Mouse (Mus musculus) bone marrow, adult 2 months (tissue): ENCODE results near the gene Bag3. TPM values are rescaled to one million over a fixed set of nuclear protein-coding genes. Genes with fewer than 3 reads are reported as not detected.

ENCODE experiments used
- H3K27ac ChIP-seq: fragments of 200-500 bp; 2 replicates; pipeline ENCODE4 v1.5.1; 2012; ENCODE audit warnings: low read depth, mild to moderate bottlenecking, control low read depth, inconsistent platforms, low read length; ENCODE audit not compliant: control insufficient read depth, poor library complexity, insufficient read depth
- H3K4me1 ChIP-seq: fragments of 200-500 bp; 2 replicates; pipeline ENCODE4 v1.6.1; 2011; ENCODE audit warnings: low read length; ENCODE audit not compliant: control insufficient read depth, insufficient read depth
- H3K4me3 ChIP-seq: fragments of 200-500 bp; replicated peaks from 2 replicates; pipeline ENCODE3; 2011; ENCODE audit warnings: mild to moderate bottlenecking, low read depth, low read length, control low read depth; ENCODE audit not compliant: control insufficient read depth
- CTCF ChIP-seq: fragments of 200-500 bp; IDR thresholded peaks from 2 replicates; pipeline ENCODE4 v1.5.1; 2011; ENCODE audit warnings: low read length, control low read depth; ENCODE audit not compliant: control insufficient read depth, insufficient read depth
- POLR2A ChIP-seq: fragments of 200-500 bp; IDR thresholded peaks from 2 replicates; pipeline ENCODE4 v1.6.1; 2011; ENCODE audit warnings: low read depth, mild to moderate bottlenecking, control low read depth, low read length, borderline replicate concordance; ENCODE audit not compliant: control insufficient read depth
- WGBS: fragments of 180-500 bp; shearing (Covaris S2); methylation state at CpG from one replicate; pipeline ENCODE4 v1.1.7; 2018; 5-methylcytosine and 5-hydroxymethylcytosine counted together
- polyA plus RNA-seq: library from polyadenylated mRNA; stranded (reverse); fragments of >200 nt; gene quantifications from 2 replicates; pipeline ENCODE4 v1.2.4, GENCODE M21; 2011; ENCODE audit warnings: low replicate concordance; ENCODE audit not compliant: missing spikeins, insufficient read depth, insufficient read length

The Bag3 gene
- polyA plus RNA-seq, 1 experiment = 10.6 TPM

- 78% methylated on average over 9 of the region's 9 CpGs for WGBS
- Histone ChIP-seq H3K4me1 (no peaks in the 10 kb centered on the region), H3K27ac (no peak overlapping the region), H3K4me3 (no peak overlapping the region)
- TF ChIP-seq POLR2A = no peak
- TF ChIP-seq CTCF = no peak
These were observed 68.1 kb downstream of the Bag3 start for GRCm38 (mm10) chr7:128591345-128592084.

- no peak overlapping the region for H3K27ac ChIP-seq
- no peaks in the 10 kb centered on the region for H3K4me1 ChIP-seq
- no peak overlapping the region for H3K4me3 ChIP-seq
- TF ChIP-seq CTCF (no peak), POLR2A (no peak)
- WGBS = 40% methylated on average over 21 of the region's 21 CpGs
These were observed 68.9 kb downstream of the Bag3 start for GRCm38 (mm10) chr7:128592118-128592935.

GRCm38 (mm10) chr7:128592936-128593241 is 69.5 kb downstream of the Bag3 start:
- WGBS = 61% methylated on average over 6 of the region's 6 CpGs
- TF ChIP-seq POLR2A = no peak
- no peak for TF ChIP-seq CTCF
- Histone ChIP-seq H3K4me1 (no peaks in the 10 kb centered on the region), H3K27ac (no peak overlapping the region), H3K4me3 (no peak overlapping the region)

- Histone ChIP-seq H3K4me3 (no peak overlapping the region), H3K4me1 (peaks cover 1% of the 10 kb centered on the region; the same call in 1 of the 2 replicates), H3K27ac (no peak overlapping the region)
- 86% methylated on average over 2 of the region's 2 CpGs for WGBS
- no peak for TF ChIP-seq POLR2A
These were observed 72.9 kb downstream of the Bag3 start for GRCm38 (mm10) chr7:128596274-128596673.

Other genes with a start within 250 kb of the Bag3 start
- 20.0 and 37.3 TPM in 2 replicates for gene BC017158, start 225.4 kb upstream of the Bag3 start, polyA plus RNA-seq
- 89.2 and 118 TPM in 2 replicates for gene Rgs10, start 104.9 kb upstream of the Bag3 start, polyA plus RNA-seq
- gene Tial1, start 61.9 kb upstream of the Bag3 start, polyA plus RNA-seq = 97.6 and 180 TPM in 2 replicates
- 3.9 and 14.7 TPM in 2 replicates for gene Inpp5f, start 87.7 kb downstream of the Bag3 start, polyA plus RNA-seq
- gene Mcmbp, start 216.9 kb downstream of the Bag3 start, polyA plus RNA-seq = 20.7 and 21.2 TPM in 2 replicates
- 12.1 and 12.6 TPM in 2 replicates for gene Sec23ip, start 221.3 kb downstream of the Bag3 start, polyA plus RNA-seq